Mouse (Mus musculus) lung, adult 2 months (tissue): ENCODE measurements around the gene Dpagt1.

ENCODE experiments used
- CTCF ChIP-seq: fragments of 200-500 bp; IDR thresholded peaks from 2 replicates; pipeline ENCODE4 v1.5.1; 2011; ENCODE audit warnings: mild to moderate bottlenecking, low read length, control low read depth; ENCODE audit not compliant: insufficient read depth
- POLR2A ChIP-seq: fragments of 200-500 bp; IDR thresholded peaks from 2 replicates; pipeline ENCODE4 v1.6.1; 2011; ENCODE audit warnings: low read depth, mild to moderate bottlenecking, control low read depth, low read length, borderline replicate concordance; ENCODE audit errors: extremely low read depth

- TF ChIP-seq POLR2A (no peak), CTCF (no peak)
Observed at GRCm38 (mm10) chr9:44336093-44336406, 10.2 kb downstream of the Dpagt1 start.
